Mouse (Mus musculus) cerebellum, adult 11-12 months (tissue): ENCODE results near the gene Tmem52b.
A peak's percentile ranks its signal among the peaks of the same experiment; 100 is the strongest.

Experiments used
- DNase-seq: peaks from one replicate; pipeline ENCODE4 v3.0.0; 2022

Gene Tmem52b

GRCm38 (mm10) chr6:129532556-129532941 is 20.2 kb downstream of the Tmem52b start:
- DNase-seq = peak; percentile 68

GRCm38 (mm10) chr6:129532942-129533860 is 20.8 kb downstream of the Tmem52b start, which contains the start of gene Gabarapl1:
Gabarapl1 (plus strand) TSS chr6:129533160.
- peak; percentile 84 for DNase-seq

- DNase-seq = peak; percentile 33
Observed at GRCm38 (mm10) chr6:129534057-129534456, 21.7 kb downstream of the Tmem52b start.

- DNase-seq = no peak
Observed at GRCm38 (mm10) chr6:129534627-129535190, 22.4 kb downstream of the Tmem52b start.

- DNase-seq = no peak
Observed at GRCm38 (mm10) chr6:129535723-129536122, 23.4 kb downstream of the Tmem52b start.

- DNase-seq = no peak
Observed at GRCm38 (mm10) chr6:129538555-129538954, 26.2 kb downstream of the Tmem52b start.

GRCm38 (mm10) chr6:129541931-129542330 is 29.6 kb downstream of the Tmem52b start:
- DNase-seq = no peak

- no peak for DNase-seq
Observed at GRCm38 (mm10) chr6:129542540-129542939, 30.2 kb downstream of the Tmem52b start.

GRCm38 (mm10) chr6:129543709-129544606 is 31.6 kb downstream of the Tmem52b start:
- peak; percentile 42 for DNase-seq

- no peak for DNase-seq
Observed at GRCm38 (mm10) chr6:129547277-129547676, 34.9 kb downstream of the Tmem52b start.

- no peak for DNase-seq
Observed at GRCm38 (mm10) chr6:129548009-129548408, 35.7 kb downstream of the Tmem52b start.

GRCm38 (mm10) chr6:129557298-129558023 is 45.1 kb downstream of the Tmem52b start:
- no peak for DNase-seq

- DNase-seq = peak; percentile 17
Observed at GRCm38 (mm10) chr6:129558946-129559640, 46.7 kb downstream of the Tmem52b start.

GRCm38 (mm10) chr6:129559641-129560027 is 47.3 kb downstream of the Tmem52b start:
- no peak for DNase-seq

GRCm38 (mm10) chr6:129565257-129565656 is 52.9 kb downstream of the Tmem52b start:
- DNase-seq = no peak
